Mouse (Mus musculus) C2C12 (cell line): ENCODE results near the gene Cacna1i.

Experiments
- CEBPB ChIP-seq: IDR thresholded peaks from one replicate; pipeline ENCODE4 v1.6.1; 2011; ENCODE audit warnings: low read depth, mild to moderate bottlenecking, control low read depth, moderate library complexity
- CTCF ChIP-seq: IDR thresholded peaks from one replicate; pipeline ENCODE4 v1.5.1; 2011; ENCODE audit not compliant: control insufficient read depth, insufficient read depth, insufficient read length
- FOSL1 ChIP-seq: IDR thresholded peaks from one replicate; pipeline ENCODE4 v1.8.0; 2011; ENCODE audit warnings: mild to moderate bottlenecking, low read length; ENCODE audit not compliant: poor library complexity, insufficient read depth, severe bottlenecking
- MAX ChIP-seq: IDR thresholded peaks from one replicate; pipeline ENCODE4 v1.6.1; 2011; ENCODE audit warnings: mild to moderate bottlenecking, control low read depth
- MYOD1 ChIP-seq: IDR thresholded peaks from one replicate; pipeline ENCODE4 v1.6.1; 2011; ENCODE audit warnings: low read depth; ENCODE audit not compliant: control insufficient read depth, insufficient read length
- MYOG ChIP-seq: IDR thresholded peaks from one replicate; pipeline ENCODE4 v1.6.1; 2011; ENCODE audit not compliant: control insufficient read depth, insufficient read length; ENCODE audit errors: extremely low read depth
- USF1 ChIP-seq: IDR thresholded peaks from one replicate; pipeline ENCODE4 v1.6.1; 2011; ENCODE audit warnings: low read depth, mild to moderate bottlenecking, control low read depth, moderate library complexity

DNA sequence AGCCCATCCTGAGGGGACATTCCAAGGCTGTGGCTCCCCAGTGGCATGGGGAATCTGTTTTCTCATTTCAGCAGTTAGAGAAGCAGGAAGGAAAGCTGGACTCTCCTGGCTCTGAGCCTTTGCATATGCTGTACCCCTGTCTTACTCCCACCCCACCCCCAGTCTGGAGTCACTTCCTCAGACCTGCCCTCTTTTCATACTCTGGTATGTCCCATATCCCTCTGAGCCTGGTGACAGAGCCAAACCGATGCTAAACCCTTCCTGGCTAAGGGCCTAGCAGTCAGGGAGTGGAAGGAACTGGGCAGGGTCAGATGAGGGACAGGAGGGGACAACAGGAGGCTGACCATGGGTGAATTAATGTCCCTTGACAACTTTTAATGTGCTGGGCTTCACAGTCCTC, 120.8 kb downstream of the Cacna1i start:
- TF ChIP-seq CTCF (no peak), MYOD1 (no peak), MAX (no peak), MYOG (no peak), FOSL1 (no peak), CEBPB (no peak), USF1 (no peak)
